Mouse (Mus musculus) lung, postnatal 0 days (tissue): ENCODE measurements at regions not wholly inside any gene's neighbourhood (a gene's known extent, or its start where the extent isn't known, plus 50 kb on each side); places are given as distances from the start of the nearest gene placed in this dataset.
"Not testable (repeated sequence)": the region's sequence is repeated elsewhere in the genome, so short reads cannot be mapped to it uniquely, and the experiment has no call there.

Experiments
- ATAC-seq: fragments of 200-750 bp; cut with Nextera tagmentation; 2 replicates; pipeline ENCODE4 v1.8.0; 2017; ENCODE audit warnings: moderate library complexity
- DNase-seq: peaks from one replicate; pipeline ENCODE4 v3.0.0-alpha.2; 2016; ENCODE audit warnings: low spot score
- H3K27ac ChIP-seq: fragments of 300-500 bp; sonication (generic); 2 replicates; pipeline ENCODE4 v1.5.1; 2014; ENCODE audit warnings: antibody characterized with exemption, mild to moderate bottlenecking, low read length, mixed read lengths
- H3K27me3 ChIP-seq: fragments of 300-500 bp; sonication (generic); replicated peaks from 2 replicates; pipeline ENCODE4 v1.6.1; 2014; ENCODE audit warnings: low read length, mixed read lengths; ENCODE audit not compliant: insufficient read depth
- H3K36me3 ChIP-seq: fragments of 300-500 bp; sonication (generic); 2 replicates; pipeline ENCODE4 v1.6.1; 2014; ENCODE audit warnings: low read length, mixed read lengths; ENCODE audit not compliant: insufficient read depth
- H3K4me1 ChIP-seq: fragments of 300-500 bp; sonication (generic); 2 replicates; pipeline ENCODE4 v1.6.1; 2014; ENCODE audit warnings: antibody characterized with exemption, low read depth, low read length, mixed read lengths; ENCODE audit not compliant: insufficient read depth
- H3K4me2 ChIP-seq: fragments of 300-500 bp; sonication (generic); replicated peaks from 2 replicates; pipeline ENCODE4 v1.6.1; 2014; ENCODE audit warnings: low read depth, mild to moderate bottlenecking, low read length, moderate library complexity, mixed read lengths
- H3K4me3 ChIP-seq: fragments of 300-500 bp; sonication (generic); 2 replicates; pipeline ENCODE4 v1.5.1; 2014; ENCODE audit warnings: low read depth, low read length
- H3K9ac ChIP-seq: fragments of 300-500 bp; sonication (generic); replicated peaks from 2 replicates; pipeline ENCODE4 v1.6.1; 2014; ENCODE audit warnings: low read depth, mild to moderate bottlenecking
- H3K9me3 ChIP-seq: fragments of 300-500 bp; sonication (generic); 2 replicates; pipeline ENCODE4 v1.6.1; 2016; ENCODE audit warnings: low read length, mixed read lengths
- CTCF ChIP-seq: IDR thresholded peaks from 2 replicates; pipeline ENCODE4 v1.5.1; 2016; ENCODE audit warnings: antibody characterized with exemption, mild to moderate bottlenecking
- EP300 ChIP-seq: IDR thresholded peaks from 2 replicates; pipeline ENCODE4 v1.6.1; 2016; ENCODE audit warnings: antibody characterized with exemption, mild to moderate bottlenecking, control low read depth
- WGBS: fragments of 180-500 bp; shearing (Covaris S2); extraction: QIAGEN DNeasy Blood & Tissue Kit; methylation state at CpG from one replicate; pipeline ENCODE4 v1.1.7; 2014; 5-methylcytosine and 5-hydroxymethylcytosine counted together

DNA sequence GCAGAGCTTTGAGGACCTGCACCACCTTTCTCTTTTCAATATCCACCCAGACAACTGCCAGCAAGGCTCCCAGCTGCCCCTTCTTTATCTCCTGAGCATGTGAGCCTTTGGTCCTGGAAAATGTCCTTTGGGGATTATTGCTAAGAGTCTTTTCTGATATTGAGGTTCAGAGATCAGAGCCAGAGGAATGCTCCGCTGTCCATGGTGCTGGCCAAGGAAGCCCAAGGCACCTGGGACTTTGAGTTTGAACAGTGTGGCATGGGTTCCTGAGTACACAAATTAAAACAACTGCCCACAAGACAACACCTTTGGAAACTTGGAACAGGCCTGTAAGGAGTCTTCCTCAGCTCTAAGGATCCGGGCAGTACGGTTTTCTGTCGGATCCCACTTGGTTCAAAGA is 52.6 kb upstream of the Slc28a3 start:
- 58% methylated on average over 4 of the region's 4 CpGs for WGBS
- H3K36me3 ChIP-seq, result no peaks in the 10 kb centered on the region
- DNase-seq (peak; percentile 34), ATAC-seq (no peak)
- no peaks in the 10 kb centered on the region for H3K4me1 ChIP-seq
- TF ChIP-seq CTCF (no peak), EP300 (no peak)
- H3K4me2 ChIP-seq, result no peak overlapping the region
- H3K4me3 ChIP-seq, result no peak overlapping the region
- H3K27me3 ChIP-seq, result no peaks in the 10 kb centered on the region
- H3K27ac ChIP-seq, result no peak overlapping the region
- H3K9me3 ChIP-seq, result no peaks in the 10 kb centered on the region
- H3K9ac ChIP-seq, result no peak overlapping the region

- WGBS, result 69% methylated on average over 21 of the region's 21 CpGs
- Histone ChIP-seq H3K4me2 (no peak overlapping the region), H3K4me1 (no peaks in the 10 kb centered on the region), H3K27ac (no peak overlapping the region), H3K27me3 (no peaks in the 10 kb centered on the region), H3K4me3 (no peak overlapping the region), H3K9ac (no peak overlapping the region), H3K9me3 (no peaks in the 10 kb centered on the region), H3K36me3 (no peaks in the 10 kb centered on the region)
- ATAC-seq (no peak), DNase-seq (no peak)
- TF ChIP-seq CTCF (no peak), EP300 (no peak)
Observed at GRCm38 (mm10) chr13:58668664-58669063, 58.0 kb upstream of the Slc28a3 start.

DNA sequence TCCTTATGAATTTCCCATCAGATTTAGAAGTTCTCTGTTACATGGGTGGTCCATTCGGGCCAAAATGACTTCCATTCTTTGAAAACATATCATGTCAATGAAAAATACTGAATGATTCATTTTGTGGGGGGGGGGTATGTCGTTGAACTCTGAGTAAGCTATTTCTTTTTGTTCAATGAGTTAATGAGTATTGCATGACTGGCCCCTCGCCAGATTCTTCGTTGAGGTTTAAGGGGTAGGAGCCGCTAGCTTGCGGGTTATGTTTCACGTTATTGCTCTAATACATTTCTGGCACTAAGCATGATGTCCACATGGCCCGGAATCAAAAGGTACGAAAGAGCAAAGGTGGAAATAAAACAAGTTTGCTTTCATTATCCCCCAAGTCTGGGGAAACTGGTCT is 59.5 kb upstream of the Slc28a3 start:
- DNase-seq (no peak), ATAC-seq (no peak)
- H3K27ac ChIP-seq, result no peak overlapping the region
- H3K4me2 ChIP-seq, result no peak overlapping the region
- H3K4me1 ChIP-seq, result no peaks in the 10 kb centered on the region
- H3K36me3 ChIP-seq, result no peaks in the 10 kb centered on the region
- H3K4me3 ChIP-seq, result no peak overlapping the region
- H3K27me3 ChIP-seq, result no peaks in the 10 kb centered on the region
- H3K9ac ChIP-seq, result no peak overlapping the region
- 57% methylated on average over 9 of the region's 9 CpGs for WGBS
- no peaks in the 10 kb centered on the region for H3K9me3 ChIP-seq
- TF ChIP-seq EP300, result no peak
- no peak for TF ChIP-seq CTCF

GRCm38 (mm10) chr13:58675611-58676010 is 64.9 kb upstream of the Slc28a3 start:
- 71% methylated on average over 1 of the region's 1 CpGs for WGBS
- not testable (repeated sequence) for H3K9me3 ChIP-seq, DNase-seq, ATAC-seq, H3K4me3 ChIP-seq, H3K4me1 ChIP-seq, H3K4me2 ChIP-seq, H3K27me3 ChIP-seq, H3K36me3 ChIP-seq, H3K9ac ChIP-seq, H3K27ac ChIP-seq

GRCm38 (mm10) chr13:58677521-58677920 is 66.8 kb upstream of the Slc28a3 start:
- TF ChIP-seq EP300, result no peak
- TF ChIP-seq CTCF, result no peak
- ATAC-seq (no peak), DNase-seq (no peak)
- H3K9ac ChIP-seq, result no peak overlapping the region
- no peak overlapping the region for H3K27ac ChIP-seq
- no peaks in the 10 kb centered on the region for H3K36me3 ChIP-seq
- no peaks in the 10 kb centered on the region for H3K9me3 ChIP-seq
- no peaks in the 10 kb centered on the region for H3K4me1 ChIP-seq
- 86% methylated on average over 7 of the region's 7 CpGs for WGBS
- H3K4me3 ChIP-seq, result no peak overlapping the region
- no peaks in the 10 kb centered on the region for H3K27me3 ChIP-seq
- no peak overlapping the region for H3K4me2 ChIP-seq

DNA sequence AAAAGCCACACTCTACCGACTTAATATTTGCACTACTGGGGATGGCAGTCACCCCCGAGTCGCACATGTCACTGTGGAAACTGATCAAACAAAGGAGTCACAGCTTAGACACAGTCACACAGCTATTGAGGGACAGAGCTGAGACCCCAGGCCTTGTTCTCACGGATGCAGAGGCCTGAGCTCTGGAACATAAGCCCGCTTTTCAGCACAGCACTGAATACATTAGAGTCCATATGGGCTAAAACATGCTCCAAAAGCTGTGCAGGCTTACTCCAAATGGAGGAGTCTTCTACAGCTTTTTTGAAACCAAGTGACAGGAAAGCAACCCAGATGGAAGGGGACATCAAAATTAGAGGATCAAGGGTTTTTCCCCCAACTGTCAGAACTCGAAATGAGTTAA is 69.0 kb upstream of the Slc28a3 start:
- Histone ChIP-seq H3K27me3 (no peaks in the 10 kb centered on the region), H3K9me3 (no peaks in the 10 kb centered on the region), H3K36me3 (no peaks in the 10 kb centered on the region), H3K4me2 (no peak overlapping the region), H3K4me3 (no peak overlapping the region), H3K27ac (no peak overlapping the region), H3K4me1 (no peaks in the 10 kb centered on the region), H3K9ac (no peak overlapping the region)
- DNase-seq (no peak), ATAC-seq (no peak)
- no peak for TF ChIP-seq CTCF
- TF ChIP-seq EP300, result no peak
- 67% methylated on average over 6 of the region's 6 CpGs for WGBS

- ATAC-seq, result no peak
- no peak for DNase-seq
- no peak overlapping the region for H3K27ac ChIP-seq
- 71% methylated on average over 5 of the region's 5 CpGs for WGBS
- TF ChIP-seq CTCF, result no peak
- TF ChIP-seq EP300, result no peak
- H3K4me1 ChIP-seq, result no peaks in the 10 kb centered on the region
- H3K4me3 ChIP-seq, result no peak overlapping the region
- no peak overlapping the region for H3K9ac ChIP-seq
- no peak overlapping the region for H3K4me2 ChIP-seq
- H3K36me3 ChIP-seq, result no peaks in the 10 kb centered on the region
- H3K27me3 ChIP-seq, result no peaks in the 10 kb centered on the region
- H3K9me3 ChIP-seq, result no peaks in the 10 kb centered on the region
Observed at GRCm38 (mm10) chr13:58686822-58687221, 76.1 kb upstream of the Slc28a3 start.
